Mouse (Mus musculus): ENCODE results near the gene Vkorc1l1. TPM values are rescaled to one million over a fixed set of nuclear protein-coding genes. Genes with fewer than 3 reads are reported as not detected.
"Not testable (repeated sequence)": the region's sequence is repeated elsewhere in the genome, so short reads cannot be mapped to it uniquely, and the experiment has no call there.

The Vkorc1l1 gene
- polyA plus RNA-seq, 1 experiment from 2014 or later, result 31.3 TPM

DNA sequence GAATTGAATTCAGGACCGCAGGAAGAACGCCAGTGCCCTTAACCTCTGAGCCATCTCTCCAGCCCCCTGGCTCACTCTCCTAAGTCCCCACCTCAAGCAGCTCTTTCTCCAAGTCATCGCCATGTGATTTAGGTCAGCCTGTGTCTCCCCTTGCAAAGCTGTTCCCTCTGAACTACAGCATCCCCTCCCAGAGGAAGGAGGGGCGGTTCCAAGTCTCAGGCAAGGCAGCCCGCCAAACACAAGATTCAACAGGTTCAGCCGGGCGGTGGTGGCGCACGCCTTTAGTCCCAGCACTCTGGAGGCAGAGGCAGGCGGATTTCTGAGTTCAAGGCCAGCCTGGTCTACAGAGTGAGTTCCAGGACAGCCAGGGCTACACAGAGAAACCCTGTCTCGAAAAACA is 26.3 kb upstream of the Vkorc1l1 start:
- not testable (repeated sequence) for H3K27ac ChIP-seq (replicated peaks; ENCODE audit: low read depth, low read length); H3K27me3 ChIP-seq (ENCODE audit: control insufficient read depth, insufficient read depth, low read length); H3K4me3 ChIP-seq (replicated peaks; ENCODE audit: low read depth, low read length); ATAC-seq (ENCODE audit: low FRiP score, low TSS enrichment); H3K36me3 ChIP-seq (ENCODE audit: control insufficient read depth, insufficient read depth, low read length); H3K4me1 ChIP-seq (ENCODE audit: control insufficient read depth, insufficient read depth, low read length); H3K9me3 ChIP-seq (ENCODE audit: control insufficient read depth, low read length); DNase-seq; H3K9ac ChIP-seq (replicated peaks; ENCODE audit: low read length); H3K4me2 ChIP-seq (ENCODE audit: low read length)
- 86% methylated on average over 11 of the region's 11 CpGs for WGBS

DNA sequence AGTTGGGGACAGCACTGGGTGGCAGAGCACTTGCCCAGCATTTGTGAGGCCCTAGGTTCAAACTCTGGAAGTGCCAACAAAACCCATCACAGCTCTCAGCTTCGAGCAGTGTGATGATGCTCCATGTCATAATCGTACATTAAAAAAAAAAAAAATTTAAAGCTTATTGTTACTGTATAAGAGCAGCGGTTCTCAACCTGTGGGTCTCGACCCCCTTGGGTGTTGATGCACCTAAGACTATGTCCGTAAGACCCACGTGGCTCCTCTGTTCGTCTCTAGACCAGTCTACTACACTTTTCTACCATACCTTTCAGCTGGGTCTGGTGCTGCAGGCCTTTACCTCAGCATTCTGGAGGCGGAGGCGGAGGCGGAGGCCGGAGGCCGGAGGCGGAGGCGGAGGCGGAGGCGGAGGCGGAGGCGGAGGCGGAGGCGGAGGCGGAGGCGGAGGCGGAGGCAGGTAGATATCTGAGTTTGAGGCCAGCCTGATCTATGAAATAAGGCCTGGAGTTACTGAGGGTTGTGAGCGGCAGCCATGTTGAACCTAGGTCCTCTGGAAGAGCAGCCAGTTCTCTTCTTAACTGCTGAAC is 23.6 kb upstream of the Vkorc1l1 start:
- ATAC-seq (ENCODE audit: low FRiP score, low TSS enrichment) (no peak), DNase-seq (no peak)
- Histone ChIP-seq H3K4me1 (ENCODE audit: control insufficient read depth, insufficient read depth, low read length) (no peaks in the 10 kb centered on the region), H3K9ac (replicated peaks; ENCODE audit: low read length) (no peak overlapping the region), H3K36me3 (ENCODE audit: control insufficient read depth, insufficient read depth, low read length) (no peaks in the 10 kb centered on the region), H3K4me3 (replicated peaks; ENCODE audit: low read depth, low read length) (no peak overlapping the region), H3K9me3 (ENCODE audit: control insufficient read depth, low read length) (no peaks in the 10 kb centered on the region), H3K27ac (replicated peaks; ENCODE audit: low read depth, low read length) (no peak overlapping the region), H3K27me3 (ENCODE audit: control insufficient read depth, insufficient read depth, low read length) (no peaks in the 10 kb centered on the region), H3K4me2 (ENCODE audit: low read length) (no peak overlapping the region)
- WGBS, result 90% methylated on average over 24 of the region's 24 CpGs

DNA sequence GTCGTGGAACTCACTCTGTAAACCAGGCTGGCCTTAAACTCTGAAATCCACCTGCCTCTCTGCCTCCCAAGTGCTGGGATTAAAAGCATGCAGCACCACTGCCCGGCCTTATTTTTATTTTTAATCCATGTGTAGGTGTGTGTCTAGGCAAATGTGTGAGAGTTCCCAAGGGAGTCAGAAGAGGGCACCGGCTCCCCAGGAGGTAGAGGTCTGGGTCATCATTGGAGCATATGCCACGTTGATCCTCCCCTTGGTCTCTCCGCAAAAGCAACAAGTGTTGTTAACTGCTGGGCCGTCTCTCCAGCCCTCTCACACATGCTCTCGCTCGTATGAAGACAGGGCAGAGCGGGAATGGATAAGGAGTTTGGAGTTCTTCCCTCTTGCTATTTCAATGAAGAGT is 23.0 kb upstream of the Vkorc1l1 start:
- ATAC-seq (ENCODE audit: low FRiP score, low TSS enrichment), result no peak
- Histone ChIP-seq H3K4me3 (replicated peaks; ENCODE audit: low read depth, low read length) (no peak overlapping the region), H3K9me3 (ENCODE audit: control insufficient read depth, low read length) (no peaks in the 10 kb centered on the region), H3K4me1 (ENCODE audit: control insufficient read depth, insufficient read depth, low read length) (no peaks in the 10 kb centered on the region), H3K27ac (replicated peaks; ENCODE audit: low read depth, low read length) (no peak overlapping the region), H3K9ac (replicated peaks; ENCODE audit: low read length) (no peak overlapping the region), H3K4me2 (ENCODE audit: low read length) (no peak overlapping the region), H3K36me3 (ENCODE audit: control insufficient read depth, insufficient read depth, low read length) (no peaks in the 10 kb centered on the region), H3K27me3 (ENCODE audit: control insufficient read depth, insufficient read depth, low read length) (no peaks in the 10 kb centered on the region)
- WGBS, result 84% methylated on average over 9 of the region's 9 CpGs
- no peak for DNase-seq

- no peak for ATAC-seq (ENCODE audit: low FRiP score, low TSS enrichment)
- no peak overlapping the region for H3K4me2 ChIP-seq (ENCODE audit: low read length)
- H3K27me3 ChIP-seq (ENCODE audit: control insufficient read depth, insufficient read depth, low read length), result no peaks in the 10 kb centered on the region
- H3K4me1 ChIP-seq (ENCODE audit: control insufficient read depth, insufficient read depth, low read length), result no peaks in the 10 kb centered on the region
- no peaks in the 10 kb centered on the region for H3K9me3 ChIP-seq (ENCODE audit: control insufficient read depth, low read length)
- H3K9ac ChIP-seq (replicated peaks; ENCODE audit: low read length), result no peak overlapping the region
- 67% methylated on average over 8 of the region's 8 CpGs for WGBS
- DNase-seq, result no peak
- H3K27ac ChIP-seq (replicated peaks; ENCODE audit: low read depth, low read length), result no peak overlapping the region
- no peaks in the 10 kb centered on the region for H3K36me3 ChIP-seq (ENCODE audit: control insufficient read depth, insufficient read depth, low read length)
- no peak overlapping the region for H3K4me3 ChIP-seq (replicated peaks; ENCODE audit: low read depth, low read length)
Measured at GRCm38 (mm10) chr5:129919320-129919719, 22.4 kb upstream of the Vkorc1l1 start.

GRCm38 (mm10) chr5:129921972-129922371 is 19.8 kb upstream of the Vkorc1l1 start:
- no peak overlapping the region for H3K4me3 ChIP-seq (replicated peaks; ENCODE audit: low read depth, low read length)
- DNase-seq (no peak), ATAC-seq (ENCODE audit: low FRiP score, low TSS enrichment) (no peak)
- H3K9me3 ChIP-seq (ENCODE audit: control insufficient read depth, low read length), result no peaks in the 10 kb centered on the region
- no peaks in the 10 kb centered on the region for H3K4me1 ChIP-seq (ENCODE audit: control insufficient read depth, insufficient read depth, low read length)
- 94% methylated on average over 4 of the region's 4 CpGs for WGBS
- no peak overlapping the region for H3K9ac ChIP-seq (replicated peaks; ENCODE audit: low read length)
- H3K27ac ChIP-seq (replicated peaks; ENCODE audit: low read depth, low read length), result no peak overlapping the region
- no peak overlapping the region for H3K4me2 ChIP-seq (ENCODE audit: low read length)
- H3K36me3 ChIP-seq (ENCODE audit: control insufficient read depth, insufficient read depth, low read length), result no peaks in the 10 kb centered on the region
- no peaks in the 10 kb centered on the region for H3K27me3 ChIP-seq (ENCODE audit: control insufficient read depth, insufficient read depth, low read length)

GRCm38 (mm10) chr5:129924820-129925452 is 16.8 kb upstream of the Vkorc1l1 start:
- Histone ChIP-seq H3K4me1 (ENCODE audit: control insufficient read depth, insufficient read depth, low read length) (no peaks in the 10 kb centered on the region), H3K9ac (replicated peaks; ENCODE audit: low read length) (no peak overlapping the region), H3K27ac (replicated peaks; ENCODE audit: low read depth, low read length) (no peak overlapping the region), H3K4me3 (replicated peaks; ENCODE audit: low read depth, low read length) (no peak overlapping the region), H3K4me2 (ENCODE audit: low read length) (no peak overlapping the region), H3K27me3 (ENCODE audit: control insufficient read depth, insufficient read depth, low read length) (no peaks in the 10 kb centered on the region), H3K9me3 (ENCODE audit: control insufficient read depth, low read length) (no peaks in the 10 kb centered on the region), H3K36me3 (ENCODE audit: control insufficient read depth, insufficient read depth, low read length) (no peaks in the 10 kb centered on the region)
- no peak for ATAC-seq (ENCODE audit: low FRiP score, low TSS enrichment)
- no peak for DNase-seq
- WGBS, result 89% methylated on average over 8 of the region's 8 CpGs

DNA sequence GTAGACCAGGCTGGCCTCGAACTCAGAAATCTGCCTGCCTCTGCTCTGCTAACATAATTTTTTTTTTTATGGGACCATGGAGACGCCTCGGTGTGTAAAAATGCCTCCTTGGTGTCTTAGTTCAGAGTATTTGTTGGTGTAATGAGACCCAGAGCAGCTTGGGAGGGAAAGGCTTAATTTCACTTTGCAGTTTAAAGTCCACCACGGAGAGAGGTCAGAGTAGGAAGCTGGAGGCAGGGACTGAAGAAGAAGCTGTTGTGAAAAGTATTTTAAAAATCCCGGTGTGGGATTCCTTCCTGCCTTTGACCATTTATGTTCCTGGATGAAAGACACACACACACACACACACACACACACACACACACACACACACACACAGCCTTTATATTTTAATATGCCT is 15.8 kb upstream of the Vkorc1l1 start:
- Histone ChIP-seq H3K27ac (replicated peaks; ENCODE audit: low read depth, low read length) (no peak overlapping the region), H3K9ac (replicated peaks; ENCODE audit: low read length) (no peak overlapping the region), H3K27me3 (ENCODE audit: control insufficient read depth, insufficient read depth, low read length) (no peaks in the 10 kb centered on the region), H3K4me3 (replicated peaks; ENCODE audit: low read depth, low read length) (no peak overlapping the region), H3K36me3 (ENCODE audit: control insufficient read depth, insufficient read depth, low read length) (no peaks in the 10 kb centered on the region), H3K4me2 (ENCODE audit: low read length) (no peak overlapping the region), H3K9me3 (ENCODE audit: control insufficient read depth, low read length) (no peaks in the 10 kb centered on the region), H3K4me1 (ENCODE audit: control insufficient read depth, insufficient read depth, low read length) (no peaks in the 10 kb centered on the region)
- no peak for DNase-seq
- 85% methylated on average over 5 of the region's 5 CpGs for WGBS
- ATAC-seq (ENCODE audit: low FRiP score, low TSS enrichment), result no peak

GRCm38 (mm10) chr5:129929924-129930855 is 11.6 kb upstream of the Vkorc1l1 start:
- H3K27ac ChIP-seq (replicated peaks; ENCODE audit: low read depth, low read length), result no peak overlapping the region
- no peak for DNase-seq

More at GRCm38 (mm10) chr5:129929924-129930855, 11.6 kb upstream of the Vkorc1l1 start:
- no peak overlapping the region for H3K4me2 ChIP-seq (ENCODE audit: low read length)
- WGBS, result 49% methylated on average over 9 of the region's 9 CpGs
- no peak overlapping the region for H3K4me3 ChIP-seq (replicated peaks; ENCODE audit: low read depth, low read length)
- no peak for ATAC-seq (ENCODE audit: low FRiP score, low TSS enrichment)
- H3K9me3 ChIP-seq (ENCODE audit: control insufficient read depth, low read length), result no peaks in the 10 kb centered on the region
- H3K4me1 ChIP-seq (ENCODE audit: control insufficient read depth, insufficient read depth, low read length), result no peaks in the 10 kb centered on the region
- H3K36me3 ChIP-seq (ENCODE audit: control insufficient read depth, insufficient read depth, low read length), result no peaks in the 10 kb centered on the region
- H3K27me3 ChIP-seq (ENCODE audit: control insufficient read depth, insufficient read depth, low read length), result no peaks in the 10 kb centered on the region
- no peak overlapping the region for H3K9ac ChIP-seq (replicated peaks; ENCODE audit: low read length)

Measured in midbrain, embryonic 14.5 days (tissue).